Comparison of ENCODE assay signal across 8 mouse cellular contexts in the genomic region with DNA sequence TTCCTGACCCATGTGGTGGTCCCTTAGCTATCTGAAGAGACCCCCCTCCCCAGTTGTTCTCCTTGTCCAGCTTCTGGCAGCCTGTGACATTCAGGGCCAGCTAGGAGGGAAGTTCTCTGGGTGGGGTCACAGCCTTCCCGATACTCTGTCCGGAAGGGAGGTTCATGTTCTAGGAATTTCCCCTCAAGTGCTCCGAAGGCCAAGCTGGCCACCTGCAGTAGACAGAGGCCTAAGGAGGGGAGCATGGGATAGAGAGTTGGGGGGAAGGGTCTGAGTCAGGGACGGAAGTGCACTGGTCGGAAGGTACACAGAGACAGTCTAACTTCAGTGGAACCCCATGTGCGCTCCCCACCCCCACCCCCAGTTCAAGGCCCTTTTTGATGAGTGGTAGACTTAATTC. TPM values are rescaled to one million over a fixed set of nuclear protein-coding genes. Genes with fewer than 3 reads are reported as not detected.
A peak's percentile ranks its signal among the peaks of the same experiment; 100 is the strongest.
DNase-seq lines count a peak whose midpoint lies in the region; ATAC-seq and TF ChIP-seq lines count a peak whose summit lies in the region.
"Had no signal": no experiment of that assay in that cellular context is flagged by ENCODE, and none has a peak within 500 bp of the region (broad histone marks: within the 10 kb centered on the region; RNA-seq: fewer than 3 reads in every experiment).

No protein-coding gene starts in this region.

- no peak for TF ChIP-seq CTCF in thymus, adult 2 months (IDR thresholded peaks at IDR 0.05; ENCODE audit: borderline replicate concordance, control insufficient read depth, extremely low read depth, insufficient read depth, low read length, poor library complexity)

- H3K27ac ChIP-seq in embryonic facial prominence, embryonic 12.5 days, result peak overlapping the region; percentile 41; the same call in 1 of the 2 replicates
- H3K27ac ChIP-seq in forebrain, embryonic 16.5 days (ENCODE audit: low read length), result peak overlapping the region; percentile 76
- H3K27ac ChIP-seq in kidney, embryonic 14.5 days (ENCODE audit: low read depth, low read length), result peak overlapping the region; percentile 52; the same call in 1 of the 2 replicates
- H3K27ac ChIP-seq in midbrain, embryonic 10.5 days (replicated peaks), result peak overlapping the region; percentile 98
- no peak overlapping the region for H3K27ac ChIP-seq in thymus, adult 2 months (ENCODE audit: control insufficient read depth, insufficient read depth, low read length)

- no peak for DNase-seq in midbrain, embryonic 10.5 days (ENCODE audit: low spot score)
- no peak for DNase-seq in thymus, adult 2 months
- DNase-seq in left cerebral cortex, postnatal 36 days (ENCODE audit: low spot score in 2 of 2), result no peak
- DNase-seq in T-cell, adult 2 months (ENCODE audit: low spot score), result no peak

- TF ChIP-seq POLR2A in thymus, adult 2 months (IDR thresholded peaks at IDR 0.05; ENCODE audit: control insufficient read depth, extremely low read depth, insufficient read depth, low read length, poor library complexity), result no peak

- no peak overlapping the region for H3K4me2 ChIP-seq in embryonic facial prominence, embryonic 12.5 days (replicated peaks)
- peak overlapping the region; percentile 66 for H3K4me2 ChIP-seq in forebrain, embryonic 16.5 days (ENCODE audit: low read length)
- H3K4me2 ChIP-seq in kidney, embryonic 14.5 days (replicated peaks; ENCODE audit: low read depth, low read length), result no peak overlapping the region

- H3K4me1 ChIP-seq in embryonic facial prominence, embryonic 12.5 days, result peaks cover 10% of the 10 kb centered on the region
- peaks cover 59% of the 10 kb centered on the region for H3K4me1 ChIP-seq in forebrain, embryonic 16.5 days (replicated peaks; ENCODE audit: control insufficient read depth, insufficient read depth, low read length)
- H3K4me1 ChIP-seq in kidney, embryonic 14.5 days (ENCODE audit: control insufficient read depth, insufficient read depth, low read length), result peaks cover 26% of the 10 kb centered on the region
- H3K4me1 ChIP-seq in midbrain, embryonic 10.5 days, result peaks cover 74% of the 10 kb centered on the region
- peaks cover 24% of the 10 kb centered on the region for H3K4me1 ChIP-seq in thymus, adult 2 months (replicated peaks; ENCODE audit: control insufficient read depth, insufficient read depth, low read length)

- intact Hi-C loops in left cerebral cortex, postnatal 36 days (cut with DNase I), result no loop called here

- WGBS in embryonic facial prominence, embryonic 12.5 days, result 68% methylated on average over 6 of the region's 6 CpGs
- WGBS in forebrain, embryonic 16.5 days, result 33% methylated on average over 6 of the region's 6 CpGs
- 53% methylated on average over 6 of the region's 6 CpGs for WGBS in kidney, embryonic 14.5 days
- WGBS in midbrain, embryonic 10.5 days, result 59% methylated on average over 6 of the region's 6 CpGs
- 60% methylated on average over 6 of the region's 6 CpGs for WGBS in thymus, adult 2 months

- no peaks in the 10 kb centered on the region for H3K9me3 ChIP-seq in embryonic facial prominence, embryonic 12.5 days
- H3K9me3 ChIP-seq in forebrain, embryonic 16.5 days (ENCODE audit: control insufficient read depth, low read length), result no peaks in the 10 kb centered on the region
- H3K9me3 ChIP-seq in kidney, embryonic 14.5 days (ENCODE audit: control insufficient read depth, low read length), result no peaks in the 10 kb centered on the region
- no peaks in the 10 kb centered on the region for H3K9me3 ChIP-seq in midbrain, embryonic 10.5 days (replicated peaks)

- H3K4me3 ChIP-seq in embryonic facial prominence, embryonic 12.5 days, result no peak overlapping the region
- H3K4me3 ChIP-seq in forebrain, embryonic 16.5 days (replicated peaks; ENCODE audit: low read length), result peak overlapping the region; percentile 10
- H3K4me3 ChIP-seq in kidney, embryonic 14.5 days (ENCODE audit: low read length), result no peak overlapping the region
- peak overlapping the region; percentile 79 for H3K4me3 ChIP-seq in midbrain, embryonic 10.5 days
- H3K4me3 ChIP-seq in thymus, adult 2 months (ENCODE audit: control insufficient read depth, insufficient read depth, low read length), result no peak overlapping the region

- no peak for ATAC-seq in embryonic facial prominence, embryonic 12.5 days (ENCODE audit: insufficient number of reproducible peaks, insufficient read depth, low FRiP score, low TSS enrichment)
- ATAC-seq in forebrain, embryonic 16.5 days, result no peak
- ATAC-seq in kidney, embryonic 14.5 days (ENCODE audit: low FRiP score, low TSS enrichment), result no peak

- H3K27me3 ChIP-seq in embryonic facial prominence, embryonic 12.5 days, result no peaks in the 10 kb centered on the region
- H3K27me3 ChIP-seq in forebrain, embryonic 16.5 days (replicated peaks; ENCODE audit: control insufficient read depth, insufficient read depth, low read length), result no peaks in the 10 kb centered on the region
- H3K27me3 ChIP-seq in kidney, embryonic 14.5 days (ENCODE audit: control insufficient read depth, insufficient read depth, low read length), result no peaks in the 10 kb centered on the region
- H3K27me3 ChIP-seq in midbrain, embryonic 10.5 days (ENCODE audit: low read depth, poor library complexity, severe bottlenecking), result no peaks in the 10 kb centered on the region
- no peaks in the 10 kb centered on the region for H3K27me3 ChIP-seq in thymus, adult 2 months (ENCODE audit: control insufficient read depth, insufficient read depth, low read length)

- no peaks in the 10 kb centered on the region for H3K36me3 ChIP-seq in embryonic facial prominence, embryonic 12.5 days
- H3K36me3 ChIP-seq in forebrain, embryonic 16.5 days (ENCODE audit: control insufficient read depth, insufficient read depth), result peaks cover 20% of the 10 kb centered on the region
- H3K36me3 ChIP-seq in kidney, embryonic 14.5 days (ENCODE audit: control insufficient read depth, insufficient read depth, low read length), result no peaks in the 10 kb centered on the region
- H3K36me3 ChIP-seq in midbrain, embryonic 10.5 days, result peaks cover 57% of the 10 kb centered on the region
- H3K36me3 ChIP-seq in thymus, adult 2 months (ENCODE audit: control insufficient read depth, insufficient read depth, low read length), result peaks cover 6% of the 10 kb centered on the region; the same call in 1 of the 2 replicates

- no peak overlapping the region for H3K9ac ChIP-seq in embryonic facial prominence, embryonic 12.5 days
- H3K9ac ChIP-seq in forebrain, embryonic 16.5 days (replicated peaks; ENCODE audit: low read depth, low read length), result peak overlapping the region; percentile 7
- no peak overlapping the region for H3K9ac ChIP-seq in kidney, embryonic 14.5 days (ENCODE audit: low read depth, low read length)

RNA-seq across cellular contexts. Expression of a gene that starts 17.5 kb away (rescaled TPM):
- 2.9 and 3.9 TPM in 2 replicates for polyA plus RNA-seq in embryonic facial prominence, embryonic 12.5 days (2016; fragmentation: Nextera tagmentation; extraction: Ambion mirVana)
- 0.93 and 1.1 TPM in 2 replicates for polyA plus RNA-seq in forebrain, embryonic 16.5 days (2015; fragmentation: Nextera tagmentation; extraction: Ambion mirVana)
- polyA plus RNA-seq in kidney, embryonic 14.5 days (2014; fragmentation: Nextera tagmentation; extraction: Ambion mirVana), result 2.9 and 3.8 TPM in 2 replicates
- 3.8 and 3.9 TPM in 2 replicates for polyA plus RNA-seq in midbrain, embryonic 10.5 days (2016; fragmentation: Nextera tagmentation; extraction: Ambion mirVana)
- polyA plus RNA-seq in thymus, adult 2 months (2012; rRNA removed), result 27.0 and 32.0 TPM in 2 replicates
- under 1 TPM in 1 of 2 experiments, not detected in 1; 0.29 TPM for total RNA-seq in left cerebral cortex, postnatal 36 days (2021)

RNA-seq across cellular contexts. Expression of a gene that starts 25.4 kb away (rescaled TPM):
- 22.3 and 28.2 TPM in 2 replicates for polyA plus RNA-seq in embryonic facial prominence, embryonic 12.5 days (2016; fragmentation: Nextera tagmentation; extraction: Ambion mirVana)
- polyA plus RNA-seq in forebrain, embryonic 16.5 days (2015; fragmentation: Nextera tagmentation; extraction: Ambion mirVana), result 132 and 152 TPM in 2 replicates
- 15.5 and 31.3 TPM in 2 replicates for polyA plus RNA-seq in kidney, embryonic 14.5 days (2014; fragmentation: Nextera tagmentation; extraction: Ambion mirVana)
- polyA plus RNA-seq in midbrain, embryonic 10.5 days (2016; fragmentation: Nextera tagmentation; extraction: Ambion mirVana), result 116 and 163 TPM in 2 replicates
- polyA plus RNA-seq in thymus, adult 2 months (2012; rRNA removed), result 146 and 166 TPM in 2 replicates
- total RNA-seq in left cerebral cortex, postnatal 36 days (2021), result 10 to 100 TPM; 73.3 to 74.2 TPM

RNA-seq across cellular contexts. Expression of a gene that starts 54.9 kb away (rescaled TPM):
- 0.17 TPM in 1 of 2 replicates, not detected in the other for polyA plus RNA-seq in embryonic facial prominence, embryonic 12.5 days (2016; fragmentation: Nextera tagmentation; extraction: Ambion mirVana)
- polyA plus RNA-seq in forebrain, embryonic 16.5 days (2015; fragmentation: Nextera tagmentation; extraction: Ambion mirVana), result 1.1 and 1.3 TPM in 2 replicates
- polyA plus RNA-seq in kidney, embryonic 14.5 days (2014; fragmentation: Nextera tagmentation; extraction: Ambion mirVana), result not detected in 2 replicates
- polyA plus RNA-seq in midbrain, embryonic 10.5 days (2016; fragmentation: Nextera tagmentation; extraction: Ambion mirVana), result 0.11 and 0.14 TPM in 2 replicates
- polyA plus RNA-seq in thymus, adult 2 months (2012; rRNA removed), result 2.6 and 2.7 TPM in 2 replicates
- total RNA-seq in left cerebral cortex, postnatal 36 days (2021), result under 1 TPM; 0.68 to 0.99 TPM
- total RNA-seq: adrenal gland, postnatal 36 days had no signal

Comparison
In these comparisons a context has a peak if more than half of its experiments do, and no peak if none do; other contexts are left out.
1. H3K4me3 ChIP-seq: peak in forebrain, embryonic 16.5 days (single experiment) and midbrain, embryonic 10.5 days (single experiment); none in embryonic facial prominence, embryonic 12.5 days (single experiment), kidney, embryonic 14.5 days (single experiment) and thymus, adult 2 months (single experiment).